Mouse (Mus musculus): Measurements from ENCODE around the gene Rpl7l1. TPM values are rescaled to one million over a fixed set of nuclear protein-coding genes. Genes with fewer than 3 reads are reported as not detected.
"Not testable (repeated sequence)": the region's sequence is repeated elsewhere in the genome, so short reads cannot be mapped to it uniquely, and the experiment has no call there.

Gene Rpl7l1
- polyA plus RNA-seq, 1 experiment from 2014 or later: 114 TPM

- Histone ChIP-seq H3K36me3 (peaks cover 65% of the 10 kb centered on the region), H3K4me2 (replicated peaks) (no peak overlapping the region), H3K27ac (replicated peaks) (no peak overlapping the region), H3K4me3 (no peak overlapping the region), H3K4me1 (no peaks in the 10 kb centered on the region), H3K9me3 (no peaks in the 10 kb centered on the region), H3K27me3 (no peaks in the 10 kb centered on the region), H3K9ac (replicated peaks) (no peak overlapping the region)
- ATAC-seq (replicated peaks): no peak
- WGBS: 90% methylated on average over 10 of the region's 10 CpGs
Measured at GRCm38 (mm10) chr17:46808376-46808775, 25.9 kb upstream of the Rpl7l1 start.

GRCm38 (mm10) chr17:46801761-46802160 is 19.3 kb upstream of the Rpl7l1 start:
- no peak for ATAC-seq (replicated peaks)

GRCm38 (mm10) chr17:46799680-46800079 is 17.2 kb upstream of the Rpl7l1 start:
- Histone ChIP-seq H3K4me3 (no peak overlapping the region), H3K9me3 (no peaks in the 10 kb centered on the region), H3K27ac (replicated peaks) (no peak overlapping the region), H3K4me2 (replicated peaks) (no peak overlapping the region), H3K4me1 (no peaks in the 10 kb centered on the region), H3K36me3 (peaks cover 42% of the 10 kb centered on the region), H3K27me3 (no peaks in the 10 kb centered on the region), H3K9ac (replicated peaks) (no peak overlapping the region)
- ATAC-seq (replicated peaks): no peak
- WGBS: 82% methylated on average over 10 of the region's 10 CpGs

More at GRCm38 (mm10) chr17:46801761-46802160, 19.3 kb upstream of the Rpl7l1 start:
- no peak overlapping the region for H3K4me3 ChIP-seq
- no peak overlapping the region for H3K4me2 ChIP-seq (replicated peaks)
- H3K9me3 ChIP-seq: no peaks in the 10 kb centered on the region
- H3K36me3 ChIP-seq: peaks cover 57% of the 10 kb centered on the region
- 85% methylated on average over 6 of the region's 6 CpGs for WGBS
- H3K4me1 ChIP-seq: no peaks in the 10 kb centered on the region
- no peak overlapping the region for H3K9ac ChIP-seq (replicated peaks)
- H3K27ac ChIP-seq (replicated peaks): no peak overlapping the region
- H3K27me3 ChIP-seq: no peaks in the 10 kb centered on the region

GRCm38 (mm10) chr17:46797386-46797785 is 14.9 kb upstream of the Rpl7l1 start:
- ATAC-seq (replicated peaks): no peak
- Histone ChIP-seq H3K9ac (replicated peaks) (no peak overlapping the region), H3K27ac (replicated peaks) (no peak overlapping the region), H3K4me1 (no peaks in the 10 kb centered on the region), H3K4me2 (replicated peaks) (no peak overlapping the region), H3K4me3 (no peak overlapping the region), H3K9me3 (no peaks in the 10 kb centered on the region), H3K36me3 (peaks cover 39% of the 10 kb centered on the region), H3K27me3 (no peaks in the 10 kb centered on the region)
- WGBS: 36% methylated on average over 8 of the region's 8 CpGs

- H3K4me1 ChIP-seq: no peaks in the 10 kb centered on the region
- H3K36me3 ChIP-seq: peaks cover 35% of the 10 kb centered on the region
- H3K9ac ChIP-seq (replicated peaks): no peak overlapping the region
- H3K27ac ChIP-seq (replicated peaks): no peak overlapping the region
- no peaks in the 10 kb centered on the region for H3K27me3 ChIP-seq
- no peak overlapping the region for H3K4me3 ChIP-seq
- ATAC-seq (replicated peaks): no peak
- 79% methylated on average over 4 of the region's 4 CpGs for WGBS
- no peaks in the 10 kb centered on the region for H3K9me3 ChIP-seq
- no peak overlapping the region for H3K4me2 ChIP-seq (replicated peaks)
Measured at GRCm38 (mm10) chr17:46796743-46797142, 14.3 kb upstream of the Rpl7l1 start.

GRCm38 (mm10) chr17:46792963-46793362 is 10.5 kb upstream of the Rpl7l1 start:
- no peak for ATAC-seq (replicated peaks)
- H3K4me2 ChIP-seq (replicated peaks): no peak overlapping the region
- no peaks in the 10 kb centered on the region for H3K9me3 ChIP-seq
- H3K4me3 ChIP-seq: no peak overlapping the region
- no peaks in the 10 kb centered on the region for H3K27me3 ChIP-seq
- no peaks in the 10 kb centered on the region for H3K4me1 ChIP-seq
- 81% methylated on average over 2 of the region's 2 CpGs for WGBS
- no peak overlapping the region for H3K27ac ChIP-seq (replicated peaks)
- H3K36me3 ChIP-seq: no peaks in the 10 kb centered on the region
- no peak overlapping the region for H3K9ac ChIP-seq (replicated peaks)

- not testable (repeated sequence) for H3K9ac ChIP-seq (replicated peaks)
Measured at GRCm38 (mm10) chr17:46787974-46788373, 5.5 kb upstream of the Rpl7l1 start.

GRCm38 (mm10) chr17:46786952-46787351 is 4.5 kb upstream of the Rpl7l1 start:
- Histone ChIP-seq H3K27me3 (no peaks in the 10 kb centered on the region), H3K36me3 (no peaks in the 10 kb centered on the region), H3K4me2 (replicated peaks) (no peak overlapping the region), H3K4me3 (no peak overlapping the region), H3K27ac (replicated peaks) (no peak overlapping the region), H3K9ac (replicated peaks) (no peak overlapping the region), H3K4me1 (no peaks in the 10 kb centered on the region), H3K9me3 (no peaks in the 10 kb centered on the region)
- WGBS: 92% methylated on average over 5 of the region's 5 CpGs
- ATAC-seq (replicated peaks): no peak

More at GRCm38 (mm10) chr17:46787974-46788373, 5.5 kb upstream of the Rpl7l1 start:
- not testable (repeated sequence) for H3K4me2 ChIP-seq (replicated peaks); H3K36me3 ChIP-seq; H3K4me3 ChIP-seq; H3K27me3 ChIP-seq; H3K9me3 ChIP-seq; ATAC-seq (replicated peaks); H3K4me1 ChIP-seq; H3K27ac ChIP-seq (replicated peaks)
- WGBS: 51% methylated on average over 2 of the region's 2 CpGs

- 0 out of 2 replicates have a peak overlapping the region, but pooled peaks have one; percentile 85 for H3K27ac ChIP-seq (replicated peaks)
- H3K4me3 ChIP-seq: peak overlapping the region; percentile 69
- no peak overlapping the region for H3K9ac ChIP-seq (replicated peaks)
- 71% methylated on average over 2 of the region's 2 CpGs for WGBS
- peaks cover 25% of the 10 kb centered on the region for H3K36me3 ChIP-seq
- no peak; the same call in 1 of the 2 replicates for ATAC-seq (replicated peaks)
- no peaks in the 10 kb centered on the region for H3K27me3 ChIP-seq
- H3K4me2 ChIP-seq (replicated peaks): peak overlapping the region; percentile 43; the same call in 1 of the 2 replicates
- H3K9me3 ChIP-seq: no peaks in the 10 kb centered on the region
- peaks cover 12% of the 10 kb centered on the region for H3K4me1 ChIP-seq
Measured at GRCm38 (mm10) chr17:46783222-46783565, 722 bp upstream of the Rpl7l1 start.

- peak overlapping the region; percentile 65 for H3K4me2 ChIP-seq (replicated peaks)
- H3K9ac ChIP-seq (replicated peaks): peak overlapping the region; percentile 76
- peak overlapping the region; percentile 69 for H3K4me3 ChIP-seq
- ATAC-seq (replicated peaks): no peak
- peaks cover 12% of the 10 kb centered on the region for H3K4me1 ChIP-seq
- 5% methylated on average over 11 of the region's 11 CpGs for WGBS
- peaks cover 38% of the 10 kb centered on the region for H3K36me3 ChIP-seq
- H3K27ac ChIP-seq (replicated peaks): peak overlapping the region; percentile 85
- H3K27me3 ChIP-seq: no peaks in the 10 kb centered on the region
- no peaks in the 10 kb centered on the region for H3K9me3 ChIP-seq
Measured at GRCm38 (mm10) chr17:46781876-46782275, 596 bp downstream of the Rpl7l1 start.

- Histone ChIP-seq H3K27me3 (no peaks in the 10 kb centered on the region), H3K4me3 (no peak overlapping the region), H3K27ac (replicated peaks) (no peak overlapping the region), H3K4me1 (peaks cover 25% of the 10 kb centered on the region), H3K4me2 (replicated peaks) (no peak overlapping the region), H3K9ac (replicated peaks) (no peak overlapping the region), H3K36me3 (peaks cover 62% of the 10 kb centered on the region), H3K9me3 (no peaks in the 10 kb centered on the region)
- WGBS: 87% methylated on average over 3 of the region's 3 CpGs
- ATAC-seq (replicated peaks): no peak
Measured at GRCm38 (mm10) chr17:46776087-46776486, 6.4 kb downstream of the Rpl7l1 start.

- no peak for ATAC-seq (replicated peaks)
- no peaks in the 10 kb centered on the region for H3K9me3 ChIP-seq
- H3K4me1 ChIP-seq: peaks cover 21% of the 10 kb centered on the region
- H3K9ac ChIP-seq (replicated peaks): no peak overlapping the region
- H3K36me3 ChIP-seq: peaks cover 56% of the 10 kb centered on the region
- H3K4me3 ChIP-seq: no peak overlapping the region
- no peak overlapping the region for H3K4me2 ChIP-seq (replicated peaks)
- no peaks in the 10 kb centered on the region for H3K27me3 ChIP-seq
- no peak overlapping the region for H3K27ac ChIP-seq (replicated peaks)
- 92% methylated on average over 9 of the region's 9 CpGs for WGBS
Measured at GRCm38 (mm10) chr17:46775070-46775469, 7.4 kb downstream of the Rpl7l1 start.

- 40% methylated on average over 2 of the region's 2 CpGs for WGBS
- H3K4me2 ChIP-seq (replicated peaks): no peak overlapping the region
- H3K9ac ChIP-seq (replicated peaks): no peak overlapping the region
- H3K4me1 ChIP-seq: peaks cover 21% of the 10 kb centered on the region
- peaks cover 46% of the 10 kb centered on the region for H3K36me3 ChIP-seq
- no peaks in the 10 kb centered on the region for H3K9me3 ChIP-seq
- ATAC-seq (replicated peaks): no peak
- no peak overlapping the region; the same call in 1 of the 2 replicates for H3K27ac ChIP-seq (replicated peaks)
- no peaks in the 10 kb centered on the region for H3K27me3 ChIP-seq
- no peak overlapping the region for H3K4me3 ChIP-seq
Measured at GRCm38 (mm10) chr17:46774131-46774472, 8.4 kb downstream of the Rpl7l1 start.
